Mouse (Mus musculus) ES-Bruce4 (cell line): ENCODE results near the gene Orai3.

Experiments used
- EP300 ChIP-seq: IDR thresholded peaks from 2 replicates; pipeline ENCODE4 v1.6.1; 2011; ENCODE audit warnings: low read depth, low read length; ENCODE audit not compliant: insufficient read depth
- POLR2A ChIP-seq: IDR thresholded peaks from one replicate; pipeline ENCODE4 v1.8.1; 2011; ENCODE audit warnings: low read length; ENCODE audit not compliant: insufficient read depth

- TF ChIP-seq EP300 (no peak), POLR2A (no peak)
Measured at GRCm38 (mm10) chr7:127814241-127814921, 44.8 kb downstream of the Orai3 start.
